Mouse (Mus musculus) lung, postnatal 0 days (tissue): ENCODE results near the gene BC034090. TPM values are rescaled to one million over a fixed set of nuclear protein-coding genes. Genes with fewer than 3 reads are reported as not detected.

ENCODE experiments used
- ATAC-seq: fragments of 200-750 bp; cut with Nextera tagmentation; 2 replicates; pipeline ENCODE4 v1.8.0; 2017; ENCODE audit warnings: moderate library complexity
- DNase-seq: peaks from one replicate; pipeline ENCODE4 v3.0.0-alpha.2; 2016; ENCODE audit warnings: low spot score
- H3K27ac ChIP-seq: fragments of 300-500 bp; sonication (generic); 2 replicates; pipeline ENCODE4 v1.5.1; 2014; ENCODE audit warnings: antibody characterized with exemption, mild to moderate bottlenecking, low read length, mixed read lengths
- H3K27me3 ChIP-seq: fragments of 300-500 bp; sonication (generic); replicated peaks from 2 replicates; pipeline ENCODE4 v1.6.1; 2014; ENCODE audit warnings: low read length, mixed read lengths; ENCODE audit not compliant: insufficient read depth
- H3K36me3 ChIP-seq: fragments of 300-500 bp; sonication (generic); 2 replicates; pipeline ENCODE4 v1.6.1; 2014; ENCODE audit warnings: low read length, mixed read lengths; ENCODE audit not compliant: insufficient read depth
- H3K4me1 ChIP-seq: fragments of 300-500 bp; sonication (generic); 2 replicates; pipeline ENCODE4 v1.6.1; 2014; ENCODE audit warnings: antibody characterized with exemption, low read depth, low read length, mixed read lengths; ENCODE audit not compliant: insufficient read depth
- H3K4me2 ChIP-seq: fragments of 300-500 bp; sonication (generic); replicated peaks from 2 replicates; pipeline ENCODE4 v1.6.1; 2014; ENCODE audit warnings: low read depth, mild to moderate bottlenecking, low read length, moderate library complexity, mixed read lengths
- H3K4me3 ChIP-seq: fragments of 300-500 bp; sonication (generic); 2 replicates; pipeline ENCODE4 v1.5.1; 2014; ENCODE audit warnings: low read depth, low read length
- H3K9ac ChIP-seq: fragments of 300-500 bp; sonication (generic); replicated peaks from 2 replicates; pipeline ENCODE4 v1.6.1; 2014; ENCODE audit warnings: low read depth, mild to moderate bottlenecking
- H3K9me3 ChIP-seq: fragments of 300-500 bp; sonication (generic); 2 replicates; pipeline ENCODE4 v1.6.1; 2016; ENCODE audit warnings: low read length, mixed read lengths
- CTCF ChIP-seq: IDR thresholded peaks from 2 replicates; pipeline ENCODE4 v1.5.1; 2016; ENCODE audit warnings: antibody characterized with exemption, mild to moderate bottlenecking
- EP300 ChIP-seq: IDR thresholded peaks from 2 replicates; pipeline ENCODE4 v1.6.1; 2016; ENCODE audit warnings: antibody characterized with exemption, mild to moderate bottlenecking, control low read depth
- WGBS: fragments of 180-500 bp; shearing (Covaris S2); extraction: QIAGEN DNeasy Blood & Tissue Kit; methylation state at CpG from one replicate; pipeline ENCODE4 v1.1.7; 2014; 5-methylcytosine and 5-hydroxymethylcytosine counted together
- polyA plus RNA-seq: library from polyadenylated mRNA; unstranded; fragments of >200 nt; fragmentation: Nextera tagmentation; extraction: Ambion mirVana; gene quantifications from 2 replicates; pipeline ENCODE4 v1.2.1, GENCODE M21; 2015

BC034090 gene
- polyA plus RNA-seq, 1 experiment from 2014 or later: 2.4 TPM

DNA sequence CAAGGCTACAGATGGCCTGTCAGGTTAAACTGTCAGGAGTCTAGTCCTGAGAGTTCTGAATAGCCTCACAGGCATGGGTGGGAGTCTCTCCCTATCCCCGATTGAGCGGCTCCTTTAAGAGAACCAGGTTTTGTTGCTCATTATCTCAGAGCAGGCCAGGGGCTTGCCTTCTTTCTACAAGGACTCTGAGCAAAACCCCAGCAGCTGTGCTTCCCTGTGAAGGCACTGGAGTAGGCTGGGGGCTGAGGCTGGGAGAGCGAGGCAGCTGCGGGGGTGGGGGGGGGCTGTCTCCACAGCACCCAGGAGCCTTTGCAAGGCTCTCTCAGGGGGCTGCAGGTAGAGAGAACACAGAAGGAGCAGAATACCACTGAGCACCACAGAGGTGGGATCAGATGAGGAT lies 5.1 kb downstream of the BC034090 start:
- H3K27me3 ChIP-seq: no peaks in the 10 kb centered on the region
- no peak overlapping the region for H3K27ac ChIP-seq
- no peak overlapping the region for H3K4me3 ChIP-seq
- DNase-seq (no peak), ATAC-seq (no peak)
- H3K36me3 ChIP-seq: no peaks in the 10 kb centered on the region
- no peaks in the 10 kb centered on the region for H3K9me3 ChIP-seq
- 0 out of 2 replicates have a peak, but pooled peaks cover 2% of the 10 kb centered on the region for H3K4me1 ChIP-seq
- WGBS: 86% methylated on average over 4 of the region's 4 CpGs
- no peak overlapping the region for H3K9ac ChIP-seq
- TF ChIP-seq EP300: no peak
- H3K4me2 ChIP-seq: no peak overlapping the region

DNA sequence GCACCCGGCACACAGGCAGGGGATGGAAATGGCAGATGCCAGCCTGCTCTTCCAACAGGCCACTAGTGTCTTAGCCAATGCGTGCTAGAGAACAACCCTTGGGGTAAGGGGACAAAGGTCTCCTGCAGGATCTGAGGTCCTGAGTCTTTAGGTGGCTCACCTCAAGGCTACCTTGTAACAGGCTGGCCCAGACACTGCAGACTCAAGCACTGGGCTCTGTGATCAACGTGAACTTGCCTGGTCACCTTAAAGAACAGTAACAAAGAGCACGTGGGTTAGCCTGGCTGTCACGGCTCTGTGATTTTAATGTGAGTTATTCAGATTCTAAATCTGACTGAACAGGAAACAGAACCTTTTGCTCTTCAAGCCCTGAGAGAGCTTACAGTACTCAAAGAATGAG lies 6.1 kb downstream of the BC034090 start:
- no peak for DNase-seq
- H3K9ac ChIP-seq: no peak overlapping the region
- H3K9me3 ChIP-seq: no peaks in the 10 kb centered on the region
- H3K27ac ChIP-seq: no peak overlapping the region
- ATAC-seq: no peak
- no peaks in the 10 kb centered on the region for H3K4me1 ChIP-seq
- H3K4me3 ChIP-seq: no peak overlapping the region
- WGBS: 86% methylated on average over 5 of the region's 5 CpGs
- H3K36me3 ChIP-seq: no peaks in the 10 kb centered on the region
- no peak overlapping the region for H3K4me2 ChIP-seq
- TF ChIP-seq EP300: no peak
- TF ChIP-seq CTCF: no peak
- no peaks in the 10 kb centered on the region for H3K27me3 ChIP-seq

DNA sequence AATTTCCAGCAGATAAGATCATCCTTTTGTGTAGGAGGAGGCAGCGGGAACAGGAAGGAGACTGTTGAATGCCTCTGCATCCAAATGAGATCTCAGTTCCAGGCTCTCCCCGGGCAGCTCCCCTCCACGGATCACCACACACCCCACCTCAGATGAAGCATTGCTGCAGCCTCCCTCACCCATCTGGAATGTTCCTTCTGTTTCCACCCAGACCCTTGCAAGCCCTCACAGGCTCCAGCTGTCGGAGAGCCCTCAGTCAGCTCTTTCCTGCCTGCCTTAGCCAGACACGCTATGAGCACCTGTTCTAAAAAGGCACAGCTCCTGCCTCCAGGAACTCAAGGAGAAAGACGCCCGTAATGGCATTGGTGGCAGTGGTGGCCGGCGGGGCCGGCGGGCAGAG lies 6.9 kb downstream of the BC034090 start:
- TF ChIP-seq CTCF (no peak), EP300 (no peak)
- H3K4me3 ChIP-seq: no peak overlapping the region
- DNase-seq (peak; percentile 18), ATAC-seq (no peak)
- H3K4me2 ChIP-seq: no peak overlapping the region
- H3K27me3 ChIP-seq: no peaks in the 10 kb centered on the region
- H3K9me3 ChIP-seq: no peaks in the 10 kb centered on the region
- H3K9ac ChIP-seq: no peak overlapping the region
- no peaks in the 10 kb centered on the region for H3K4me1 ChIP-seq
- WGBS: 74% methylated on average over 11 of the region's 11 CpGs
- no peak overlapping the region for H3K27ac ChIP-seq
- no peaks in the 10 kb centered on the region for H3K36me3 ChIP-seq

- Histone ChIP-seq H3K27ac (no peak overlapping the region), H3K36me3 (no peaks in the 10 kb centered on the region), H3K9ac (no peak overlapping the region), H3K4me2 (no peak overlapping the region), H3K27me3 (no peaks in the 10 kb centered on the region), H3K4me3 (no peak overlapping the region), H3K4me1 (no peaks in the 10 kb centered on the region), H3K9me3 (no peaks in the 10 kb centered on the region)
- WGBS: 65% methylated on average over 13 of the region's 13 CpGs
- DNase-seq (no peak), ATAC-seq (no peak)
- TF ChIP-seq EP300 (no peak), CTCF (no peak)
Observed at GRCm38 (mm10) chr1:155236306-155237024, 7.8 kb downstream of the BC034090 start.

DNA sequence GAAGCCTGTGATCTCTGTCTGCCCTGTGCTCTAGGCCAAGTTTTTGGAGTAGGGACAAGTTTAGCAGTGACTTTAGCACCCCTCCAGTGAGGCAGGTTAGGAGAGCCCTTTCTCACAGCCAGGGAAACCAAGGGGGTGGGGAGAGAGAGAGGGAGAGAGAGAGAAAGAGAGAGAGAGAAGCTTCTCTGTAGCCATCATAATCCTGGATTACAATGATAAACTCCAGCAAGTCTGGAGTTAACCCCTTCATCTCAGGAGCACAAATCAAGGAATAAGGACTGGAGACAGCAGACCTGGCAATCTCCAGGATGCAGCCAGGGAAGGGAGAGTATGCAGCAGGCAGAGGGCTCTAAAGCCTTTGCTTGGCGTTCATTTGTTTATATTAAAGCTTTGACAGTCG lies 8.6 kb downstream of the BC034090 start:
- Histone ChIP-seq H3K27ac (no peak overlapping the region), H3K9ac (no peak overlapping the region), H3K4me3 (no peak overlapping the region), H3K36me3 (no peaks in the 10 kb centered on the region), H3K4me1 (no peaks in the 10 kb centered on the region), H3K27me3 (no peaks in the 10 kb centered on the region), H3K4me2 (no peak overlapping the region), H3K9me3 (no peaks in the 10 kb centered on the region)
- 19% methylated on average over 2 of the region's 2 CpGs for WGBS
- no peak for ATAC-seq
- no peak for DNase-seq
- TF ChIP-seq CTCF (no peak), EP300 (no peak)

- ATAC-seq (peak; percentile 84), DNase-seq (peak; percentile 83)
- Histone ChIP-seq H3K27ac (peak overlapping the region; percentile 68), H3K4me2 (no peak overlapping the region), H3K36me3 (no peaks in the 10 kb centered on the region), H3K9me3 (no peaks in the 10 kb centered on the region), H3K27me3 (no peaks in the 10 kb centered on the region), H3K4me1 (no peaks in the 10 kb centered on the region), H3K9ac (no peak overlapping the region), H3K4me3 (no peak overlapping the region)
- TF ChIP-seq EP300: no peak
- no peak for TF ChIP-seq CTCF
- WGBS: 37% methylated on average over 14 of the region's 14 CpGs
Observed at GRCm38 (mm10) chr1:155233931-155234607, 10.2 kb downstream of the BC034090 start.
